Mouse (Mus musculus): ENCODE results near the gene Rtl4. TPM values are rescaled to one million over a fixed set of nuclear protein-coding genes. Genes with fewer than 3 reads are reported as not detected.

Gene Rtl4
- under 1 TPM; 0.18 to 0.32 TPM for total RNA-seq (2021)
- long read RNA-seq, experiment 1: 0 reads
- long read RNA-seq, experiment 2, partial matches to known transcripts: 0 of 2 reads
- long read RNA-seq, experiment 2, other reads (novel, unspliced or antisense): 1 of 2 reads

- DNase-seq (ENCODE audit: low spot score in 2 of 2): no peak
Measured at GRCm38 (mm10) chrX:144688207-144689118, at the start of gene Rtl4. Rtl4 (plus strand) TSS chrX:144688907.

GRCm38 (mm10) chrX:144644756-144645155, 44.0 kb upstream of the Rtl4 start:
- no peak for DNase-seq (ENCODE audit: low spot score in 2 of 2)

- DNase-seq (ENCODE audit: low spot score in 2 of 2): no peak
Measured at GRCm38 (mm10) chrX:144645394-144645793, 43.3 kb upstream of the Rtl4 start.

- no peak for DNase-seq (ENCODE audit: low spot score in 2 of 2)
Measured at GRCm38 (mm10) chrX:144652196-144652595, 36.5 kb upstream of the Rtl4 start.

GRCm38 (mm10) chrX:144687742-144688141, 965 bp upstream of the Rtl4 start:
- DNase-seq (ENCODE audit: low spot score in 2 of 2): no peak

GRCm38 (mm10) chrX:144688142-144688206, 733 bp upstream of the Rtl4 start, which contains the start of gene Trpc5:
Trpc5 (minus strand) TSS chrX:144688180.
- no peak for DNase-seq (ENCODE audit: low spot score in 2 of 2)

GRCm38 (mm10) chrX:144689119-144689858, 582 bp downstream of the Rtl4 start:
- DNase-seq (ENCODE audit: low spot score in 2 of 2): no peak

GRCm38 (mm10) chrX:144689859-144690181, 1.1 kb downstream of the Rtl4 start:
- DNase-seq (ENCODE audit: low spot score in 2 of 2): peak in 1 of 2 experiments; percentile 7

GRCm38 (mm10) chrX:144716330-144716729, 27.6 kb downstream of the Rtl4 start:
- no peak for DNase-seq (ENCODE audit: low spot score in 2 of 2)

GRCm38 (mm10) chrX:144747528-144748049, 58.9 kb downstream of the Rtl4 start:
- no peak for DNase-seq (ENCODE audit: low spot score in 2 of 2)

- no peak for DNase-seq (ENCODE audit: low spot score in 2 of 2)
Measured at GRCm38 (mm10) chrX:144986980-144987379, 298.3 kb downstream of the Rtl4 start.

GRCm38 (mm10) chrX:145065484-145065913, 376.8 kb downstream of the Rtl4 start:
- DNase-seq (ENCODE audit: low spot score in 2 of 2): no peak

- DNase-seq (ENCODE audit: low spot score in 2 of 2): no peak
Measured at GRCm38 (mm10) chrX:145089802-145090201, 401.1 kb downstream of the Rtl4 start.

- DNase-seq (ENCODE audit: low spot score in 2 of 2): no peak
Measured at GRCm38 (mm10) chrX:145090360-145090759, 401.7 kb downstream of the Rtl4 start.

- no peak for DNase-seq (ENCODE audit: low spot score in 2 of 2)
Measured at GRCm38 (mm10) chrX:145090964-145091363, 402.3 kb downstream of the Rtl4 start.

Small RNA genes within 50 kb of the gene (microRNA-seq; reads per million reads assigned to microRNA genes)
- gene Mir3472: not detected

Other genes with a start within 250 kb of the Rtl4 start
- not detected for gene Trpc5os, start 232.3 kb upstream of the Rtl4 start, total RNA-seq (2021)
- gene Trpc5, start 727 bp upstream of the Rtl4 start, total RNA-seq (2021): under 1 TPM; 0.27 to 0.29 TPM